Mouse (Mus musculus): Measurements from ENCODE around the gene Focad. TPM values are rescaled to one million over a fixed set of nuclear protein-coding genes. Genes with fewer than 3 reads are reported as not detected.

Gene Focad
- polyA plus RNA-seq, 1 experiment = 6.8 TPM

DNA sequence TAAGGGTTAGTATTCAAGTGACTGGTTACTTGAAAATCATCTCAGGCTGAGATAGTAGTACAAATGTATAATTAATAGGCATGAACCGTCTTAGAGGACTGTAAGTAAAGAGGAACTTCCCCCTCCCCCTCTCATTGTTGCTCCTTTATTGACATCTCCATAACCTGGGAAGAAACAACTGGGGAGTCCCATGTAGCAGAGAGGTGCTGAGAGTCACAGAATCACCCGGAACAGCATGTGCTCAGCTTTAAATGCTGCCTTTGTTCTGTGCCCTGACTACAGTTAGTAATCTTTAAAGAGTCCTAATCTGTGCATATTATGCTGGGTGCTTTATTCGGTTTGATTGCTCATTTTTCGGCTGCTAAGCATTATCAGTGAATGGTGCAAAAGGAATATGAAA is 250.6 kb downstream of the Focad start:
- H3K27ac ChIP-seq (ENCODE audit: insufficient read depth, low read depth, low read length) = no peak overlapping the region

GRCm38 (mm10) chr4:88345938-88346337 is 251.5 kb downstream of the Focad start:
- no peak overlapping the region for H3K27ac ChIP-seq (ENCODE audit: insufficient read depth, low read depth, low read length)
- H3K4me1 ChIP-seq (ENCODE audit: control insufficient read depth, insufficient read depth, low read length) = no peaks in the 10 kb centered on the region
- H3K4me3 ChIP-seq (ENCODE audit: insufficient read depth, low read depth, low read length) = no peak overlapping the region
- no peaks in the 10 kb centered on the region for H3K36me3 ChIP-seq (ENCODE audit: control insufficient read depth, insufficient read depth, low read length)
- H3K27me3 ChIP-seq (replicated peaks; ENCODE audit: control insufficient read depth, insufficient read depth, low read length) = no peaks in the 10 kb centered on the region
- no peak for DNase-seq
- 74% methylated on average over 8 of the region's 8 CpGs for WGBS
- no peak for TF ChIP-seq POLR2A (IDR thresholded peaks at IDR 0.05; ENCODE audit: low read depth, low read length)
- no peak for TF ChIP-seq CTCF (conservative IDR thresholded peaks at IDR 0.05; ENCODE audit: insufficient read depth, insufficient read length, low read depth, low read length)

More for the DNA sequence above, 250.6 kb downstream of the Focad start:
- H3K4me3 ChIP-seq (ENCODE audit: insufficient read depth, low read depth, low read length) = no peak overlapping the region
- DNase-seq = no peak
- TF ChIP-seq POLR2A (IDR thresholded peaks at IDR 0.05; ENCODE audit: low read depth, low read length) (no peak), CTCF (conservative IDR thresholded peaks at IDR 0.05; ENCODE audit: insufficient read depth, insufficient read length, low read depth, low read length) (no peak)
- no peaks in the 10 kb centered on the region for H3K4me1 ChIP-seq (ENCODE audit: control insufficient read depth, insufficient read depth, low read length)
- no peaks in the 10 kb centered on the region for H3K36me3 ChIP-seq (ENCODE audit: control insufficient read depth, insufficient read depth, low read length)
- no peaks in the 10 kb centered on the region; the same call in 1 of the 2 replicates for H3K27me3 ChIP-seq (replicated peaks; ENCODE audit: control insufficient read depth, insufficient read depth, low read length)
- WGBS = 81% methylated on average over 4 of the region's 4 CpGs

DNA sequence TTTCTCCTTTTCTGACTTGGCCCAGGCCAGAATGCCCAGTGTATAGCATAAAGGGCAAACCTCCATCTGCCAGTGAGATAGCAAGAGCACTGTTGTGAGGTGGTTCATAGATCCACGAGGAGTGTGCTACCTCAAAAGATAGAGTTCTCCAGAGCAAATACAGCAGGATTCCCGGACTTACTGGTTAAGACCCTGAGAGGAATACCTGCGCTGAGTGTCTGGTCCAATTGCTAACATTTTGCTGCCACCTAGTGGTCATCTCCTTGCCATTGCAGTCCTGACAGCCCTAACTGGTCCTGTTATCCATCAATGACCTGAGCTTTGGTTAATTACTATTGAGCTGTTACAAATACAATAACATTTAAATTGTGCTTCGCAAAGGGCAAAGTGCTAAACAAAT is 256.5 kb downstream of the Focad start:
- Histone ChIP-seq H3K4me1 (ENCODE audit: control insufficient read depth, insufficient read depth, low read length) (no peaks in the 10 kb centered on the region), H3K4me3 (ENCODE audit: insufficient read depth, low read depth, low read length) (no peak overlapping the region), H3K27ac (ENCODE audit: insufficient read depth, low read depth, low read length) (no peak overlapping the region), H3K27me3 (replicated peaks; ENCODE audit: control insufficient read depth, insufficient read depth, low read length) (no peaks in the 10 kb centered on the region), H3K36me3 (ENCODE audit: control insufficient read depth, insufficient read depth, low read length) (no peaks in the 10 kb centered on the region)
- peak; percentile 80 for DNase-seq
- 2% methylated on average over 4 of the region's 4 CpGs for WGBS
- no peak for TF ChIP-seq POLR2A (IDR thresholded peaks at IDR 0.05; ENCODE audit: low read depth, low read length)
- TF ChIP-seq CTCF (conservative IDR thresholded peaks at IDR 0.05; ENCODE audit: insufficient read depth, insufficient read length, low read depth, low read length) = peak; percentile 92

GRCm38 (mm10) chr4:88356652-88357051 is 262.2 kb downstream of the Focad start:
- no peak overlapping the region for H3K4me3 ChIP-seq (ENCODE audit: insufficient read depth, low read depth, low read length)
- DNase-seq = no peak
- H3K36me3 ChIP-seq (ENCODE audit: control insufficient read depth, insufficient read depth, low read length) = no peaks in the 10 kb centered on the region
- no peaks in the 10 kb centered on the region for H3K27me3 ChIP-seq (replicated peaks; ENCODE audit: control insufficient read depth, insufficient read depth, low read length)
- TF ChIP-seq CTCF (conservative IDR thresholded peaks at IDR 0.05; ENCODE audit: insufficient read depth, insufficient read length, low read depth, low read length) (no peak), POLR2A (IDR thresholded peaks at IDR 0.05; ENCODE audit: low read depth, low read length) (no peak)
- H3K27ac ChIP-seq (ENCODE audit: insufficient read depth, low read depth, low read length) = no peak overlapping the region
- WGBS = 76% methylated on average over 2 of the region's 2 CpGs
- no peaks in the 10 kb centered on the region for H3K4me1 ChIP-seq (ENCODE audit: control insufficient read depth, insufficient read depth, low read length)

GRCm38 (mm10) chr4:88357431-88357830 is 263.0 kb downstream of the Focad start:
- WGBS = 87% methylated on average over 3 of the region's 3 CpGs
- Histone ChIP-seq H3K4me1 (ENCODE audit: control insufficient read depth, insufficient read depth, low read length) (no peaks in the 10 kb centered on the region), H3K27ac (ENCODE audit: insufficient read depth, low read depth, low read length) (no peak overlapping the region), H3K36me3 (ENCODE audit: control insufficient read depth, insufficient read depth, low read length) (no peaks in the 10 kb centered on the region), H3K4me3 (ENCODE audit: insufficient read depth, low read depth, low read length) (no peak overlapping the region), H3K27me3 (replicated peaks; ENCODE audit: control insufficient read depth, insufficient read depth, low read length) (no peaks in the 10 kb centered on the region)
- no peak for TF ChIP-seq CTCF (conservative IDR thresholded peaks at IDR 0.05; ENCODE audit: insufficient read depth, insufficient read length, low read depth, low read length)
- no peak for TF ChIP-seq POLR2A (IDR thresholded peaks at IDR 0.05; ENCODE audit: low read depth, low read length)
- no peak for DNase-seq

GRCm38 (mm10) chr4:88369951-88370350 is 275.5 kb downstream of the Focad start:
- no peaks in the 10 kb centered on the region; the same call in 1 of the 2 replicates for H3K36me3 ChIP-seq (ENCODE audit: control insufficient read depth, insufficient read depth, low read length)
- no peak overlapping the region for H3K4me3 ChIP-seq (ENCODE audit: insufficient read depth, low read depth, low read length)
- H3K27ac ChIP-seq (ENCODE audit: insufficient read depth, low read depth, low read length) = 0 out of 2 replicates have a peak overlapping the region, but pooled peaks have one; percentile 35
- DNase-seq = no peak
- H3K4me1 ChIP-seq (ENCODE audit: control insufficient read depth, insufficient read depth, low read length) = no peaks in the 10 kb centered on the region
- TF ChIP-seq CTCF (conservative IDR thresholded peaks at IDR 0.05; ENCODE audit: insufficient read depth, insufficient read length, low read depth, low read length) = no peak
- no peak for TF ChIP-seq POLR2A (IDR thresholded peaks at IDR 0.05; ENCODE audit: low read depth, low read length)
- 57% methylated on average over 6 of the region's 6 CpGs for WGBS
- no peaks in the 10 kb centered on the region for H3K27me3 ChIP-seq (replicated peaks; ENCODE audit: control insufficient read depth, insufficient read depth, low read length)

- no peaks in the 10 kb centered on the region for H3K27me3 ChIP-seq (replicated peaks; ENCODE audit: control insufficient read depth, insufficient read depth, low read length)
- TF ChIP-seq POLR2A (IDR thresholded peaks at IDR 0.05; ENCODE audit: low read depth, low read length) (no peak), CTCF (conservative IDR thresholded peaks at IDR 0.05; ENCODE audit: insufficient read depth, insufficient read length, low read depth, low read length) (no peak)
- H3K27ac ChIP-seq (ENCODE audit: insufficient read depth, low read depth, low read length) = no peak overlapping the region
- no peaks in the 10 kb centered on the region for H3K4me1 ChIP-seq (ENCODE audit: control insufficient read depth, insufficient read depth, low read length)
- no peak for DNase-seq
- no peaks in the 10 kb centered on the region; the same call in 1 of the 2 replicates for H3K36me3 ChIP-seq (ENCODE audit: control insufficient read depth, insufficient read depth, low read length)
- H3K4me3 ChIP-seq (ENCODE audit: insufficient read depth, low read depth, low read length) = no peak overlapping the region
- WGBS = 92% methylated on average over 8 of the region's 8 CpGs
These were observed 276.4 kb downstream of the Focad start for GRCm38 (mm10) chr4:88370819-88371218.

All from kidney, adult 2 months (tissue).